Mouse (Mus musculus) midbrain, embryonic 14.5 days (tissue): ENCODE measurements around the gene Rora. TPM values are rescaled to one million over a fixed set of nuclear protein-coding genes. Genes with fewer than 3 reads are reported as not detected.

Experiments used
- ATAC-seq: fragments of 200-750 bp; cut with Nextera tagmentation; 2 replicates; pipeline ENCODE4 v1.8.0; 2017; ENCODE audit warnings: moderate number of reproducible peaks, moderate library complexity; ENCODE audit not compliant: low FRiP score, low TSS enrichment
- DNase-seq: peaks from one replicate; pipeline ENCODE4 v3.0.0-alpha.2; 2015
- H3K27ac ChIP-seq: fragments of 300-500 bp; sonication (generic); replicated peaks from 2 replicates; pipeline ENCODE4 v1.5.1; 2014; ENCODE audit warnings: mild to moderate bottlenecking, low read depth, low read length, moderate library complexity
- H3K27me3 ChIP-seq: fragments of 300-500 bp; sonication (generic); 2 replicates; pipeline ENCODE4 v1.6.1; 2014; ENCODE audit warnings: low read length, control low read depth, mixed read lengths; ENCODE audit not compliant: control insufficient read depth, insufficient read depth
- H3K36me3 ChIP-seq: fragments of 300-500 bp; sonication (generic); 2 replicates; pipeline ENCODE4 v1.6.1; 2014; ENCODE audit warnings: low read length, control low read depth; ENCODE audit not compliant: control insufficient read depth, insufficient read depth
- H3K4me1 ChIP-seq: fragments of 300-500 bp; sonication (generic); 2 replicates; pipeline ENCODE4 v1.6.1; 2014; ENCODE audit warnings: mild to moderate bottlenecking, antibody characterized with exemption, low read length, control low read depth; ENCODE audit not compliant: control insufficient read depth, insufficient read depth
- H3K4me2 ChIP-seq: fragments of 300-500 bp; sonication (generic); 2 replicates; pipeline ENCODE4 v1.6.1; 2014; ENCODE audit warnings: mild to moderate bottlenecking, low read length, moderate library complexity
- H3K4me3 ChIP-seq: fragments of 300-500 bp; sonication (generic); replicated peaks from 2 replicates; pipeline ENCODE4 v1.5.1; 2014; ENCODE audit warnings: low read depth, low read length
- H3K9ac ChIP-seq: fragments of 300-500 bp; sonication (generic); replicated peaks from 2 replicates; pipeline ENCODE4 v1.6.1; 2014; ENCODE audit warnings: mild to moderate bottlenecking, low read length, moderate library complexity
- H3K9me3 ChIP-seq: fragments of 300-500 bp; sonication (generic); 2 replicates; pipeline ENCODE4 v1.6.1; 2016; ENCODE audit warnings: low read length, control low read depth, mixed read lengths; ENCODE audit not compliant: control insufficient read depth
- WGBS: fragments of 180-500 bp; shearing (Covaris S2); extraction: QIAGEN DNeasy Blood & Tissue Kit; methylation state at CpG from one replicate; pipeline ENCODE4 v1.1.7; 2014; 5-methylcytosine and 5-hydroxymethylcytosine counted together
- polyA plus RNA-seq: library from polyadenylated mRNA; unstranded; fragments of >200 nt; fragmentation: Nextera tagmentation; extraction: Ambion mirVana; gene quantifications from 2 replicates; pipeline ENCODE4 v1.2.1, GENCODE M21; 2014

Rora gene
- polyA plus RNA-seq, 1 experiment from 2014 or later: 39.1 TPM

DNA sequence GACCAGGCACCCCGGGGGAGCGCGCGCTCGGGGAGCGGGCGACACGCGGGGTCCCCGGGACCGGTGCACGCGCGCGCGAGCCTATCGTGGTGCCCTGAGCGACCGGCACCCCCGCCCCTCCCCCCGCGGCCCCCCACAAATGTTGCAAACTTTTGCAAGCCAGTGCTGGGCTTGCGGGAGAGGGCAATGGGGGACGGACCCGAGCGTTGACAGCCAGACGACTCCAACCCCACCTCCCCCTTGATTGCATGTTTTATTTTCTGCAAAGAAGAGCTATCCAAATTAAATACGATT lies 400 bp downstream of the Rora start:
- peak overlapping the region; percentile 92 for H3K27ac ChIP-seq
- H3K9ac ChIP-seq: peak overlapping the region; percentile 74
- DNase-seq (no peak), ATAC-seq (peak; percentile 22; the same call in 1 of the 2 replicates)
- H3K36me3 ChIP-seq: no peaks in the 10 kb centered on the region
- H3K9me3 ChIP-seq: no peaks in the 10 kb centered on the region
- no peaks in the 10 kb centered on the region for H3K27me3 ChIP-seq
- peak overlapping the region; percentile 79 for H3K4me2 ChIP-seq
- peaks cover 3% of the 10 kb centered on the region for H3K4me1 ChIP-seq
- WGBS: 0% methylated on average over 14 of the region's 28 CpGs
- H3K4me3 ChIP-seq: peak overlapping the region; percentile 73

DNA sequence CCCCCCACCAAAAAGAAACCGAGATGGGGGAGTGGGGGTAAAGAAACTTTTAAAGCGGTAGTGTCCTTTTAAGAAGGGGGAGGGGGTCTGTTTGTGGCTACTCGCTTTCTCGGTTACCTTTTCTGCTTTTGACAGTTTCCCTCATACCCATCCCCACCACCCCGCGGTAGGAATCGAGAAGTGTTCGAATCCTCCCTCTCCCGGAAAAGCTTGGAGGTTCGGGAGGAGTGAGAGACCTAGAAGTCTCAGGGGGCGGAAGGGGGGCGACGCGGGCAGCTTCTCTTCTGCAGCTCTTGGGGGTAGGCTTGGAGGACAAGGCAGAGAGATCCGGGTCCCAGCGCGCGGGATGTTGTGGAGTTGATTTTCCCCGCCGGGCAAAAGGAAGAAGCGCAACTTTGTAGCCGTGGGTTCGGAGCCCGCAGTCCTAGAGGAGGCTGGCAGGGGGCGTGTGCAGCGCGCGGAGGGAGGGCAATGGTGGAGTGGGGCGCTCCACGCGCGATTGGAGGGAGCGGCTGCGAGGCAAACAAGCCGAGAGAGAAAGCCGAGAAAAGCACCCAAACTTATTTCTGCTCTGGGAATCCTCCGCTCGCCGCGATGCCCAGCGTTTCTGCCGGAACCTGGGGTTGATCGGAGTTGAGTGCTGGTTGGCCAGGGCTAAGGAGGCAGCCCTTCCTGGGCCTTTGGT lies 889 bp downstream of the Rora start:
- Histone ChIP-seq H3K36me3 (no peaks in the 10 kb centered on the region), H3K9ac (peak overlapping the region; percentile 74), H3K27ac (peak overlapping the region; percentile 52), H3K4me1 (peaks cover 3% of the 10 kb centered on the region), H3K9me3 (no peaks in the 10 kb centered on the region), H3K27me3 (no peaks in the 10 kb centered on the region), H3K4me2 (peak overlapping the region; percentile 79), H3K4me3 (peak overlapping the region; percentile 73)
- ATAC-seq (0 out of 2 replicates have a peak, but pooled peaks have one; percentile 28), DNase-seq (peak; percentile 70)
- under 1% methylated on average over 43 of the region's 43 CpGs for WGBS

DNA sequence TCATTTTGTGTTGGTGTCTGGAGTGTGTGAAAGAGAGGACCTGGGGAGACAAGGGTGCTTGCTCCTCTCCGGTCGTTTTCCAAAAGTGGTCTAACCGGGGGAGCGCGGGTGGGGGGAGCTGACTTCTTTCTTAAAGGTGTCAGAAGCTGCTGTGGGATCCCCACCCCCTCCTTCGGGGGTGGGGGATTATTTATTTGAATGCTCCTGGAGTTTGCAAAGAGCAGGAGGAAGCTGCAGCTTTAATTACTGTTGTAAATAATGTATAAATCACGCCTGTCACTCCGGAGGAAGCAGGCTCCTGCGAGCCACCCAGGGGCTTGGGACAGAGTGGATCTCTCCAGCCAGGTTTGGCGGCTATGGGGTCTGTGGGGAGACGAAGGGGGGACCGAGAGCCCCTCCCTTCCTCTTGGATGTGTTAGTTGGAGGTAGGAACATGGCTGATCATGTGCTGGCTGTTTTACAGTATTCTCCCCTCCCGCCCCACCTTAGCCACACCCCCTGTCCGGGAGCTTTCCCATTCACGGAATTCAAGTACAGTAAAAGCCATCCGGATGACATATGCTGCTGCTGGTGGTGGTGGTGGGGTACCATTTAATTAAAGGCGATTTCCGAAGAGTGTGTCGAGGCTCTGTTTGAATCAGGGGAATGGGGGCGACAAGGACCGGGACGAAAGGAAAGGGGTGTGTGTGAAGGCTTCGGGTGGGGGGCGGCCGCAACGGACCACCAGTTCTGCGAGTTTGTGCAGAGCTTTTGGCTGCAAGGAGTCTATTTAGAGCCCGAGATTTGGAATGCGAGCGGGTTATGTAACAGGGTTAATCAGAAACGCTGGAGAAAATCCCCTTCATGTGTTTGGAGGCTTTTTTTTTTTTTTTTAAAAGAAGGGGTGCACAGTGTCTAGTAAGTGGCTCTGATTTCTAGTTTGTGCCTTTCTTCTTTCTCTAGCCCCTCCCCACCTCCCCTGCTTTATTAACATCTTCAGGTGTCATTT lies 1.7 kb downstream of the Rora start:
- peak; percentile 67 for DNase-seq
- Histone ChIP-seq H3K4me2 (peak overlapping the region; percentile 79), H3K9me3 (no peaks in the 10 kb centered on the region), H3K27me3 (no peaks in the 10 kb centered on the region), H3K27ac (peak overlapping the region; percentile 52), H3K4me1 (peaks cover 3% of the 10 kb centered on the region), H3K4me3 (peak overlapping the region; percentile 73), H3K9ac (peak overlapping the region; percentile 74), H3K36me3 (no peaks in the 10 kb centered on the region)
- ATAC-seq: peak; percentile 51; the same call in 1 of the 2 replicates
- 2% methylated on average over 31 of the region's 31 CpGs for WGBS

DNA sequence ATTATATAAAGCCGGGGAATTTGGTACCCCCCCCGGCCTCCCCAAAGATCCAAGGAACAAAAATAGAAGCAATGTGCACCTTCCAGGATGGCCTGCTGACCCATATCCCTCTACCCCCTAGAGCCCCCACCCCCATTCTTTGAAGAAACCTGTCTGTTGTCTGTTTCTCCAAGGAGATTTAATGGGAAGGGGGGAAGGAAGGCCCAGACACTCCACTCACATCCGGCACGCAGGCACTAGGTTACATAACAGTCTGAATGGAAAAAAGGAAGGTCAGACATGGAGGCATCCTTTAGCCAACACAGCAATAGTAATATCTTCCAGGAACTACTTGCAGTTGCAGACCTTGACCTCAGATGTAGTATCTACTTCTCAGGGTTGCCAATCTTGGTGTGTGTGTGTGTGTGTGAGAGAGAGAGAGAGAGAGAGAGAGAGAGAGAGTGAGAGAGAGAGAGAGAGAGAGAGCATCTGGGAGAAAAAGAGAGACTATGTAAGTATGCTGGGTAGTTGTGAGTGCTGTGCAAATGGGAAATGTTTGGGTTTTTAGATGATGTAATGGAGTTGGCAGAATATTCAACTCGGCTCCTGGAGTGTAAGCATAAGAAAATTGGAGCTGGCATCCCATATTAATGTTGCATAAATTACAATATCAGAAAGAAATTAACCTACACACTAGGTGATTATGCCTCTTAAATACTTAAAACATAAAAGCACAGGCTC lies 2.6 kb downstream of the Rora start:
- Histone ChIP-seq H3K4me1 (peaks cover 3% of the 10 kb centered on the region), H3K9me3 (no peaks in the 10 kb centered on the region), H3K27me3 (no peaks in the 10 kb centered on the region), H3K4me2 (peak overlapping the region; percentile 79), H3K9ac (0 out of 2 replicates have a peak overlapping the region, but pooled peaks have one; percentile 24), H3K36me3 (no peaks in the 10 kb centered on the region), H3K4me3 (peak overlapping the region; percentile 73; the same call in 1 of the 2 replicates), H3K27ac (no peak overlapping the region)
- DNase-seq (no peak), ATAC-seq (no peak)
- WGBS: 46% methylated on average over 5 of the region's 5 CpGs

DNA sequence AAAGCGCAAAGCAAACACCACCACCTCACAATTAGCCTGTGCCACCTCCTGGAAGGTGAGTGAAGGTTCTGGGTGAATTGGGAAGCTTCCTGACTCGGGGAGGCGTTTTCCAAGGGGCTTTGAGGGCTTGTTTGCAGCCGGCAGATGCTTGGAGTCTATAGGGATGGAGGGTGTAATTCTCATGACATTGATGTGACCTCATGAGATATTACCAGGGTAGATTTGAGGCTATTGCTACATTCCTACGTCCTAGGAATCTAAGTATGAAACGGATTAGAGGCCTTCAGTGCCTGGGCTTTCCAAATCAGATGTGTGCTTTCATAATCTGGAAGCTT lies 3.2 kb downstream of the Rora start:
- Histone ChIP-seq H3K4me2 (peak overlapping the region; percentile 79), H3K27ac (no peak overlapping the region), H3K9me3 (no peaks in the 10 kb centered on the region), H3K4me1 (peaks cover 3% of the 10 kb centered on the region), H3K27me3 (no peaks in the 10 kb centered on the region), H3K9ac (no peak overlapping the region), H3K36me3 (no peaks in the 10 kb centered on the region), H3K4me3 (no peak overlapping the region)
- ATAC-seq (no peak), DNase-seq (no peak)
- 37% methylated on average over 6 of the region's 6 CpGs for WGBS

DNA sequence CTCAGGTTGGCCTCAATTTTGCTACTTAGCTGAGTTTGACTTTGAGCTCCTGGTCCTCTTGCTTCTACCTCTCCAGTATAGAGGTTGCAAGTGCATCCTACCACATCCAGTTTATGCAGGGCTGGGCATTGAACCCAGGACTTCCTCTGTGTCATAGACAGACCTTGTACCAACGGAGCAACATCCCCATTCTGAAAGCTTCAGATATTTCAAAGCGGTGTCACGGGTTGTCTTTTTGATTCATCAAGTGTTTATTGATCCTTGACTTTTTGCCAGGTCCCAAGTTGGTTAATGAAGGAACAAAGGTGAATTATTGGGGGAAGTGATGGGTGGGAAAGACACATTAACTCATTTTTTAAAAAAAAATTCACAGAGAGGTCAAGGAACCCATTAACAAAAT lies 17.1 kb downstream of the Rora start:
- H3K4me1 ChIP-seq: peaks cover 8% of the 10 kb centered on the region; the same call in 1 of the 2 replicates
- WGBS: 79% methylated on average over 3 of the region's 3 CpGs
- DNase-seq (no peak), ATAC-seq (no peak)
- H3K4me2 ChIP-seq: no peak overlapping the region
- H3K27me3 ChIP-seq: no peaks in the 10 kb centered on the region
- H3K4me3 ChIP-seq: no peak overlapping the region
- no peak overlapping the region for H3K27ac ChIP-seq
- no peaks in the 10 kb centered on the region for H3K9me3 ChIP-seq
- H3K9ac ChIP-seq: no peak overlapping the region
- no peaks in the 10 kb centered on the region for H3K36me3 ChIP-seq

DNA sequence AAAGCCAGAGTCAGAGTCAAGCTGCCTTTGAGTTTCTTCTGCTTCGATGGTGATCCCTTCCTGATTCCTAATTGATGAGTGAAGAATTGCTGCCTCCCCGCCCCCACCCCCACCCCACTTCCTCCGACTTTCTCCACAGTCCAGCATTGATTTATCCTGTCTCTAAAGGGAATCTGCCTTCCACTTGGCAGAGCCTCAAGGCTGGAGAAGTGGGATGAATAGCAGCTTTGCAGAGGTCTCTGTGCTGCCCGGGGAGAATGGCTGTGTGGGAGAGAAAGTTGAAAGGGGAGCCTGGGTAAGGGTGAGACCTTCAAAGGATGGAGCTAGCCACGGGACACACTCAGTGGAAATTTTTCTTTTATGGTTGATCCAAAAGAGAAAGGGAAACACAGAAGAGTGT lies 18.9 kb downstream of the Rora start:
- Histone ChIP-seq H3K4me2 (no peak overlapping the region), H3K4me1 (peaks cover 8% of the 10 kb centered on the region; the same call in 1 of the 2 replicates), H3K9me3 (no peaks in the 10 kb centered on the region), H3K27ac (no peak overlapping the region), H3K9ac (no peak overlapping the region), H3K4me3 (no peak overlapping the region), H3K27me3 (no peaks in the 10 kb centered on the region), H3K36me3 (no peaks in the 10 kb centered on the region)
- 49% methylated on average over 5 of the region's 5 CpGs for WGBS
- ATAC-seq: no peak
- DNase-seq: no peak

DNA sequence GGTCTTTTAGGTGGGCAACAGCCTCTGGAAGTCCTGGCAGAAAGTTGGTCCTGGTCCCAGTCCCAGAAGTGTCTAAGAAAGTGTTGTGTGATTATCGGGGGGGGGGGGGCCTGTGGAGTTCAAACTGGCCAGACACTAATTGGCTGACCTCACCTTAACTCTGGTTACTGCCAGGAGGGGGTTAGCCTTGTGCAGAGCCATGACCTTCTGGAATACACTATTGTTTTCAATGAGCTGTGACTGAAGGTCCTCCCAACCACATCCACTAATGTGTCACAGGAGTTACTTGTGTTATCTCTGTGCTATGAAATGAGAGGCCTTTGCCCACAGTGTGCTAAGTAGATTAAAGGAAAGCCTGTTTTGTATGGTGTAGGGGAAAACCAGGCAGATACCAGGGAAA lies 19.6 kb downstream of the Rora start:
- no peak overlapping the region for H3K9ac ChIP-seq
- peaks cover 8% of the 10 kb centered on the region; the same call in 1 of the 2 replicates for H3K4me1 ChIP-seq
- no peak for ATAC-seq
- H3K27ac ChIP-seq: no peak overlapping the region
- whole genome bisulfite sequencing: 78% methylated on average over 1 of the region's 1 CpGs
- H3K4me3 ChIP-seq: no peak overlapping the region
- H3K36me3 ChIP-seq: no peaks in the 10 kb centered on the region
- H3K27me3 ChIP-seq: no peaks in the 10 kb centered on the region
- no peak overlapping the region for H3K4me2 ChIP-seq
- no peaks in the 10 kb centered on the region for H3K9me3 ChIP-seq
- DNase-seq: no peak
